Mouse (Mus musculus): ENCODE data around the gene Ap5s1. TPM values are rescaled to one million over a fixed set of nuclear protein-coding genes. Genes with fewer than 3 reads are reported as not detected.
"Not testable (repeated sequence)": the region's sequence is repeated elsewhere in the genome, so short reads cannot be mapped to it uniquely, and the experiment has no call there.

Ap5s1 gene
- polyA plus RNA-seq, 1 experiment from 2014 or later = 28.0 TPM

GRCm38 (mm10) chr2:131221853-131222515, 15.1 kb downstream of the Ap5s1 start:
- H3K36me3 ChIP-seq (ENCODE audit: insufficient read depth, low read length) = no peaks in the 10 kb centered on the region
- ATAC-seq = no peak
- no peaks in the 10 kb centered on the region for H3K9me3 ChIP-seq (ENCODE audit: low read length)
- H3K27ac ChIP-seq (ENCODE audit: low read length) = no peak overlapping the region
- no peak overlapping the region for H3K4me3 ChIP-seq (ENCODE audit: low read depth, low read length)
- no peak overlapping the region for H3K9ac ChIP-seq (replicated peaks; ENCODE audit: low read depth)
- H3K4me1 ChIP-seq (ENCODE audit: insufficient read depth, low read depth, low read length) = no peaks in the 10 kb centered on the region
- no peak overlapping the region for H3K4me2 ChIP-seq (replicated peaks; ENCODE audit: low read depth, low read length)
- no peaks in the 10 kb centered on the region for H3K27me3 ChIP-seq (replicated peaks; ENCODE audit: insufficient read depth, low read length)
- DNase-seq (ENCODE audit: low spot score) = no peak
- TF ChIP-seq EP300 (IDR thresholded peaks at IDR 0.05) (no peak), CTCF (IDR thresholded peaks at IDR 0.05) (no peak)
- 48% methylated on average over 3 of the region's 3 CpGs for WGBS

- H3K4me3 ChIP-seq (ENCODE audit: low read depth, low read length) = no peak overlapping the region
- WGBS = 29% methylated on average over 5 of the region's 5 CpGs
- H3K9me3 ChIP-seq (ENCODE audit: low read length) = no peaks in the 10 kb centered on the region
- H3K27me3 ChIP-seq (replicated peaks; ENCODE audit: insufficient read depth, low read length) = no peaks in the 10 kb centered on the region
- no peak overlapping the region for H3K27ac ChIP-seq (ENCODE audit: low read length)
- H3K36me3 ChIP-seq (ENCODE audit: insufficient read depth, low read length) = no peaks in the 10 kb centered on the region
- ATAC-seq (no peak), DNase-seq (ENCODE audit: low spot score) (peak; percentile 31)
- H3K4me1 ChIP-seq (ENCODE audit: insufficient read depth, low read depth, low read length) = no peaks in the 10 kb centered on the region
- TF ChIP-seq CTCF (IDR thresholded peaks at IDR 0.05) = no peak
- no peak for TF ChIP-seq EP300 (IDR thresholded peaks at IDR 0.05)
- H3K4me2 ChIP-seq (replicated peaks; ENCODE audit: low read depth, low read length) = no peak overlapping the region
- H3K9ac ChIP-seq (replicated peaks; ENCODE audit: low read depth) = no peak overlapping the region
Measured at GRCm38 (mm10) chr2:131222562-131222961, 15.7 kb downstream of the Ap5s1 start.

GRCm38 (mm10) chr2:131223569-131223968, 16.7 kb downstream of the Ap5s1 start:
- no peak for ATAC-seq
- no peak for TF ChIP-seq EP300 (IDR thresholded peaks at IDR 0.05)
- TF ChIP-seq CTCF (IDR thresholded peaks at IDR 0.05) = no peak
- Histone ChIP-seq H3K9me3 (ENCODE audit: low read length) (no peaks in the 10 kb centered on the region), H3K4me1 (ENCODE audit: insufficient read depth, low read depth, low read length) (no peaks in the 10 kb centered on the region), H3K4me2 (replicated peaks; ENCODE audit: low read depth, low read length) (no peak overlapping the region), H3K4me3 (ENCODE audit: low read depth, low read length) (no peak overlapping the region), H3K27me3 (replicated peaks; ENCODE audit: insufficient read depth, low read length) (no peaks in the 10 kb centered on the region), H3K9ac (replicated peaks; ENCODE audit: low read depth) (no peak overlapping the region), H3K36me3 (ENCODE audit: insufficient read depth, low read length) (no peaks in the 10 kb centered on the region), H3K27ac (ENCODE audit: low read length) (no peak overlapping the region)
- DNase-seq (ENCODE audit: low spot score) = no peak
- WGBS = 82% methylated on average over 1 of the region's 1 CpGs

- no peaks in the 10 kb centered on the region for H3K36me3 ChIP-seq (ENCODE audit: insufficient read depth, low read length)
- ATAC-seq (no peak), DNase-seq (ENCODE audit: low spot score) (no peak)
- H3K4me3 ChIP-seq (ENCODE audit: low read depth, low read length) = no peak overlapping the region
- H3K27me3 ChIP-seq (replicated peaks; ENCODE audit: insufficient read depth, low read length) = no peaks in the 10 kb centered on the region
- no peak overlapping the region for H3K9ac ChIP-seq (replicated peaks; ENCODE audit: low read depth)
- H3K4me1 ChIP-seq (ENCODE audit: insufficient read depth, low read depth, low read length) = no peaks in the 10 kb centered on the region
- TF ChIP-seq CTCF (IDR thresholded peaks at IDR 0.05) (no peak), EP300 (IDR thresholded peaks at IDR 0.05) (no peak)
- no peak overlapping the region for H3K4me2 ChIP-seq (replicated peaks; ENCODE audit: low read depth, low read length)
- no peak overlapping the region for H3K27ac ChIP-seq (ENCODE audit: low read length)
- 83% methylated on average over 6 of the region's 6 CpGs for WGBS
- H3K9me3 ChIP-seq (ENCODE audit: low read length) = no peaks in the 10 kb centered on the region
Measured at GRCm38 (mm10) chr2:131225178-131225577, 18.3 kb downstream of the Ap5s1 start.

GRCm38 (mm10) chr2:131226669-131227068, 19.8 kb downstream of the Ap5s1 start:
- not testable (repeated sequence) for H3K36me3 ChIP-seq (ENCODE audit: insufficient read depth, low read length); H3K27ac ChIP-seq (ENCODE audit: low read length); H3K4me3 ChIP-seq (ENCODE audit: low read depth, low read length); H3K27me3 ChIP-seq (replicated peaks; ENCODE audit: insufficient read depth, low read length); H3K9me3 ChIP-seq (ENCODE audit: low read length); H3K4me1 ChIP-seq (ENCODE audit: insufficient read depth, low read depth, low read length); ATAC-seq; DNase-seq (ENCODE audit: low spot score); H3K9ac ChIP-seq (replicated peaks; ENCODE audit: low read depth); H3K4me2 ChIP-seq (replicated peaks; ENCODE audit: low read depth, low read length)
- WGBS = 43% methylated on average over 2 of the region's 2 CpGs

GRCm38 (mm10) chr2:131227243-131227642, 20.4 kb downstream of the Ap5s1 start:
- Histone ChIP-seq H3K36me3 (ENCODE audit: insufficient read depth, low read length) (no peaks in the 10 kb centered on the region), H3K27me3 (replicated peaks; ENCODE audit: insufficient read depth, low read length) (no peaks in the 10 kb centered on the region), H3K9ac (replicated peaks; ENCODE audit: low read depth) (no peak overlapping the region), H3K4me2 (replicated peaks; ENCODE audit: low read depth, low read length) (no peak overlapping the region), H3K4me3 (ENCODE audit: low read depth, low read length) (no peak overlapping the region), H3K27ac (ENCODE audit: low read length) (no peak overlapping the region), H3K9me3 (ENCODE audit: low read length) (no peaks in the 10 kb centered on the region), H3K4me1 (ENCODE audit: insufficient read depth, low read depth, low read length) (no peaks in the 10 kb centered on the region)
- 81% methylated on average over 3 of the region's 3 CpGs for whole genome bisulfite sequencing
- DNase-seq (ENCODE audit: low spot score) (no peak), ATAC-seq (no peak)
- TF ChIP-seq EP300 (IDR thresholded peaks at IDR 0.05) (no peak), CTCF (IDR thresholded peaks at IDR 0.05) (no peak)

GRCm38 (mm10) chr2:131232558-131232957, 25.7 kb downstream of the Ap5s1 start:
- H3K4me2 ChIP-seq (replicated peaks; ENCODE audit: low read depth, low read length) = no peak overlapping the region
- no peak overlapping the region for H3K27ac ChIP-seq (ENCODE audit: low read length)
- no peak overlapping the region for H3K9ac ChIP-seq (replicated peaks; ENCODE audit: low read depth)
- ATAC-seq = no peak
- no peaks in the 10 kb centered on the region for H3K9me3 ChIP-seq (ENCODE audit: low read length)
- H3K4me3 ChIP-seq (ENCODE audit: low read depth, low read length) = no peak overlapping the region
- 83% methylated on average over 2 of the region's 2 CpGs for WGBS
- no peaks in the 10 kb centered on the region for H3K36me3 ChIP-seq (ENCODE audit: insufficient read depth, low read length)
- H3K4me1 ChIP-seq (ENCODE audit: insufficient read depth, low read depth, low read length) = peaks cover 19% of the 10 kb centered on the region; the same call in 1 of the 2 replicates
- H3K27me3 ChIP-seq (replicated peaks; ENCODE audit: insufficient read depth, low read length) = no peaks in the 10 kb centered on the region
- DNase-seq (ENCODE audit: low spot score) = no peak
- TF ChIP-seq CTCF (IDR thresholded peaks at IDR 0.05) = no peak
- TF ChIP-seq EP300 (IDR thresholded peaks at IDR 0.05) = no peak
